Mouse (Mus musculus) adrenal gland, adult (tissue): ENCODE measurements around the gene Dock9.

ENCODE experiments used
- DNase-seq, 2 experiments: peaks; one replicate each; pipeline ENCODE4 v3.0.0; 2022 to 2023; ENCODE audit warnings: low spot score in 1 of 2; ENCODE audit not compliant: inconsistent age in 2 of 2

Gene Dock9

GRCm38 (mm10) chr14:121594684-121595083, 203.0 kb downstream of the Dock9 start:
- no peak for DNase-seq

GRCm38 (mm10) chr14:121593313-121593929, 204.2 kb downstream of the Dock9 start:
- no peak for DNase-seq

- DNase-seq, result no peak
Measured at GRCm38 (mm10) chr14:121592890-121593289, 204.7 kb downstream of the Dock9 start.

- no peak for DNase-seq
Measured at GRCm38 (mm10) chr14:121592356-121592755, 205.3 kb downstream of the Dock9 start.

GRCm38 (mm10) chr14:121589097-121589725, 208.4 kb downstream of the Dock9 start:
- peak; percentile 66 to 86 for DNase-seq

GRCm38 (mm10) chr14:121588451-121588850, 209.2 kb downstream of the Dock9 start:
- peak in 1 of 2 experiments; percentile 72 for DNase-seq

- DNase-seq, result no peak
Measured at GRCm38 (mm10) chr14:121585906-121586765, 211.5 kb downstream of the Dock9 start.

GRCm38 (mm10) chr14:121579055-121579454, 218.6 kb downstream of the Dock9 start:
- peak; percentile 54 to 87 for DNase-seq

GRCm38 (mm10) chr14:121573391-121573790, 224.2 kb downstream of the Dock9 start:
- no peak for DNase-seq

- DNase-seq, result no peak
Measured at GRCm38 (mm10) chr14:121566794-121567201, 230.8 kb downstream of the Dock9 start.

- no peak for DNase-seq
Measured at GRCm38 (mm10) chr14:121565930-121566329, 231.7 kb downstream of the Dock9 start.

- DNase-seq, result no peak
Measured at GRCm38 (mm10) chr14:121564656-121565055, 233.0 kb downstream of the Dock9 start.

GRCm38 (mm10) chr14:121563954-121564353, 233.7 kb downstream of the Dock9 start:
- DNase-seq, result no peak

GRCm38 (mm10) chr14:121559026-121559425, 238.6 kb downstream of the Dock9 start:
- DNase-seq, result no peak

GRCm38 (mm10) chr14:121556401-121557315, 241.0 kb downstream of the Dock9 start:
- no peak for DNase-seq

- no peak for DNase-seq
Measured at GRCm38 (mm10) chr14:121553785-121554184, 243.9 kb downstream of the Dock9 start.

- DNase-seq, result no peak
Measured at GRCm38 (mm10) chr14:121552586-121552985, 245.1 kb downstream of the Dock9 start.

GRCm38 (mm10) chr14:121549834-121550233, 247.8 kb downstream of the Dock9 start:
- DNase-seq, result no peak

GRCm38 (mm10) chr14:121547745-121548144, 249.9 kb downstream of the Dock9 start:
- DNase-seq, result peak in 1 of 2 experiments; percentile 16

GRCm38 (mm10) chr14:121546621-121547020, 251.0 kb downstream of the Dock9 start:
- DNase-seq, result no peak
